Mouse (Mus musculus) liver, embryonic 14.5 days (tissue): ENCODE data around the gene 4930435E12Rik. TPM values are rescaled to one million over a fixed set of nuclear protein-coding genes. Genes with fewer than 3 reads are reported as not detected.
"Not testable (repeated sequence)": the region's sequence is repeated elsewhere in the genome, so short reads cannot be mapped to it uniquely, and the experiment has no call there.

Experiments used
- ATAC-seq: fragments of 200-750 bp; cut with Nextera tagmentation; 2 replicates; pipeline ENCODE4 v1.8.0; 2017; ENCODE audit warnings: moderate number of reproducible peaks, mild to moderate bottlenecking, moderate library complexity; ENCODE audit not compliant: insufficient read depth
- DNase-seq, 3 experiments: peaks; one replicate each; pipeline ENCODE4 v3.0.0-alpha.2; 2012 to 2013; ENCODE audit warnings: low read depth in 3 of 3, low spot score in 3 of 3
- H3K27ac ChIP-seq: fragments of 300-500 bp; sonication (generic); 2 replicates; pipeline ENCODE4 v1.5.1; 2014; ENCODE audit warnings: moderate library complexity, mild to moderate bottlenecking, control low read depth, inconsistent platforms
- H3K27me3 ChIP-seq: fragments of 300-500 bp; sonication (generic); 2 replicates; pipeline ENCODE4 v1.6.1; 2014; ENCODE audit warnings: mild to moderate bottlenecking, low read length, moderate library complexity; ENCODE audit not compliant: control insufficient read depth, insufficient read depth
- H3K36me3 ChIP-seq: fragments of 300-500 bp; sonication (generic); replicated peaks from 2 replicates; pipeline ENCODE4 v1.6.1; 2014; ENCODE audit warnings: low read depth; ENCODE audit not compliant: control insufficient read depth, insufficient read depth
- H3K4me1 ChIP-seq, 2 experiments: fragments of 200-500 bp in 1 of 2; fragments of 300-500 bp in 1 of 2; sonication (generic) in 1 of 2; replicated peaks; 2 replicates each; pipeline ENCODE4 v1.6.1; 2012 to 2014; ENCODE audit warnings: antibody characterized with exemption in 1 of 2, inconsistent platforms in 1 of 2, low read length in 1 of 2; ENCODE audit not compliant: control insufficient read depth in 2 of 2, insufficient read depth in 2 of 2
- H3K4me2 ChIP-seq: fragments of 300-500 bp; sonication (generic); 2 replicates; pipeline ENCODE4 v1.6.1; 2014; ENCODE audit warnings: low read depth, mild to moderate bottlenecking, control low read depth, moderate library complexity
- H3K4me3 ChIP-seq, 2 experiments: fragments of 200-500 bp in 1 of 2; fragments of 300-500 bp in 1 of 2; sonication (generic) in 1 of 2; 2 replicates each; pipeline ENCODE4 v1.5.1; 2012 to 2014; ENCODE audit warnings: low read depth in 2 of 2, low read length in 2 of 2, mild to moderate bottlenecking in 2 of 2, control low read depth in 1 of 2, inconsistent platforms in 1 of 2, moderate library complexity in 1 of 2; ENCODE audit not compliant: insufficient read depth in 1 of 2
- H3K9ac ChIP-seq: fragments of 300-500 bp; sonication (generic); replicated peaks from 2 replicates; pipeline ENCODE4 v1.6.1; 2014; ENCODE audit warnings: mild to moderate bottlenecking, control low read depth, moderate library complexity
- H3K9me3 ChIP-seq: fragments of 300-500 bp; sonication (generic); 2 replicates; pipeline ENCODE4 v1.6.1; 2016; ENCODE audit warnings: low read length, mixed read lengths; ENCODE audit not compliant: control insufficient read depth
- CTCF ChIP-seq: IDR thresholded peaks from 2 replicates; pipeline ENCODE4 v1.5.1; 2016; ENCODE audit warnings: antibody characterized with exemption, low read depth, control low read depth
- EP300 ChIP-seq: IDR thresholded peaks from 2 replicates; pipeline ENCODE4 v1.6.1; 2016; ENCODE audit warnings: antibody characterized with exemption, low read depth
- WGBS: fragments of 180-500 bp; shearing (Covaris S2); extraction: QIAGEN DNeasy Blood & Tissue Kit; methylation state at CpG from one replicate; pipeline ENCODE4 v1.1.7; 2014; ENCODE audit not compliant: insufficient replicate concordance; 5-methylcytosine and 5-hydroxymethylcytosine counted together
- polyA plus RNA-seq, 2 experiments: library from polyadenylated mRNA; depleted of rRNA in 1 of 2; stranded (reverse) in 1 of 2; unstranded in 1 of 2; fragments of >200 nt; fragmentation: Nextera tagmentation in 1 of 2; extraction: Ambion mirVana in 1 of 2; gene quantifications; 2 replicates each; pipeline versions ENCODE4 v1.2.1 to v1.2.3; 2012 to 2014

4930435E12Rik gene
- polyA plus RNA-seq, 2 experiments, result not detected

DNA sequence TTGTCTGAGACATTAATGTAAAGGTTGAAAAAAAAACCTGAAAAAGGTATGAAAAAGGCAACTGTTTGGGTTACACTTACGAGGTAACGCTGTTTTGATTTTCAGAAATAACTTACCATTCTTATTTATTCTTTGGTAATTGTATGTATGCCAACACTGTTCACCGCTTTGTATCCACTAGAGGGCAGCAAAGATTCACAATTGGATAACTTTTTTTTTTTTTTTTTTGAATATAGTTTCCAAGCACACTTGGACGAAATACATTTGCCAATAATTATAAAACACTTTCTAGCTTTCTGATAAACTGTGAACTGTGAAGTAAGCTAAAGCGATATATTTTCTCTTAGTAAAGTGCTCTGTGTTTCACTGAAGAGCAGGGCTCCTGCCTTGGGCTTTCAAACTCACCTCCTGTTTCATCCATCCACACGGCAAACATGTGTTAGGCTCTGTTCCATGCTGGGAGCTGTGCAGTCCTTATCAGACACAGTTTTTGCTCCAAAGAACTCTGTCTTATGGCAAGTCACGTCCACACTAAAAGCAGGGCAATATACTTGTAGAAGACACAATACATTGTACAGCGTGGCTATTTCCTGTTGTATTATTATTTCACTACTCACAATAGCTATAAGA is 29.7 kb upstream of the 4930435E12Rik start:
- ATAC-seq, result no peak
- WGBS, result 28% methylated on average over 8 of the region's 8 CpGs

DNA sequence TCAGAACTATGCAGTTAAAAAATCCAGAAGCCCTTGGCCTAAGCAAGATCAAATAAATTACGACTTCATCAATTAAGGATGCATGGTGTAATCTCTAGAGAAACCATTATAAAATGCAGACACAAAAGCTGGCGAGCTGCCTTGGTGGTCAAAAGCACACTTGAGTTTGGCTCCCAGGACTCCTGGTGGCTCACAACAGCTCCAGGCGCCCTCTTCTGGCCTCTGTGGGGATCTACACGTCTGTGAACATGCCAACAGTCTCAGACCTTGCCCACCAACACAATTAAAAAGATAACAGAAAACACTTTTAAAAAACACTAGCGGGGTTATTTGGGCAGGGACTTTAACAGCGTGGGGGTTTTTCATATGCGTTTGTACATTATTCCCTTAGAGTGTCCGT is 16.0 kb downstream of the 4930435E12Rik start:
- WGBS, result 17% methylated on average over 8 of the region's 8 CpGs
- DNase-seq, result peak; percentile 6 to 24 (median 10)
- peak; percentile 79 for TF ChIP-seq CTCF
- TF ChIP-seq EP300, result no peak

More for the DNA sequence above, 29.7 kb upstream of the 4930435E12Rik start:
- Histone ChIP-seq H3K9ac (no peak overlapping the region), H3K36me3 (no peaks in the 10 kb centered on the region), H3K4me1 (no peaks in the 10 kb centered on the region), H3K27ac (no peak overlapping the region), H3K9me3 (no peaks in the 10 kb centered on the region), H3K27me3 (no peaks in the 10 kb centered on the region), H3K4me3 (no peak overlapping the region), H3K4me2 (no peak overlapping the region)
- peak in 1 of 3 experiments; percentile 3 for DNase-seq
- TF ChIP-seq EP300, result no peak
- TF ChIP-seq CTCF, result peak; percentile 46

GRCm38 (mm10) chr16:38810196-38810595 is 18.4 kb downstream of the 4930435E12Rik start:
- no peak for ATAC-seq
- WGBS, result 58% methylated on average over 5 of the region's 5 CpGs
- H3K4me1 ChIP-seq, result no peaks in the 10 kb centered on the region

More for the DNA sequence above, 16.0 kb downstream of the 4930435E12Rik start:
- no peak overlapping the region for H3K4me3 ChIP-seq
- H3K9ac ChIP-seq, result no peak overlapping the region
- no peaks in the 10 kb centered on the region for H3K27me3 ChIP-seq
- H3K36me3 ChIP-seq, result no peaks in the 10 kb centered on the region
- no peak for ATAC-seq
- no peaks in the 10 kb centered on the region for H3K9me3 ChIP-seq
- no peak overlapping the region for H3K27ac ChIP-seq
- no peaks in the 10 kb centered on the region for H3K4me1 ChIP-seq
- no peak overlapping the region for H3K4me2 ChIP-seq

GRCm38 (mm10) chr16:38807796-38808195 is 20.8 kb downstream of the 4930435E12Rik start:
- DNase-seq, H3K9ac ChIP-seq, H3K4me3 ChIP-seq, H3K27ac ChIP-seq, H3K4me2 ChIP-seq, H3K9me3 ChIP-seq, H3K36me3 ChIP-seq, ATAC-seq, H3K4me1 ChIP-seq, H3K27me3 ChIP-seq: not testable (repeated sequence)
- whole genome bisulfite sequencing, result 42% methylated on average over 5 of the region's 5 CpGs

More at GRCm38 (mm10) chr16:38810196-38810595, 18.4 kb downstream of the 4930435E12Rik start:
- TF ChIP-seq EP300, result no peak
- no peak for TF ChIP-seq CTCF
- Histone ChIP-seq H3K4me3 (no peak overlapping the region), H3K27me3 (no peaks in the 10 kb centered on the region), H3K4me2 (no peak overlapping the region), H3K36me3 (no peaks in the 10 kb centered on the region), H3K27ac (no peak overlapping the region), H3K9ac (no peak overlapping the region), H3K9me3 (no peaks in the 10 kb centered on the region)
- no peak for DNase-seq

- no peaks in the 10 kb centered on the region for H3K36me3 ChIP-seq
- H3K9me3 ChIP-seq, result no peaks in the 10 kb centered on the region
- TF ChIP-seq EP300 (no peak), CTCF (no peak)
- DNase-seq, result no peak
- no peaks in the 10 kb centered on the region for H3K27me3 ChIP-seq
- H3K27ac ChIP-seq, result no peak within 1 kb of the TSS
- H3K4me3 ChIP-seq, result no peak within 1 kb of the TSS
- no peaks in the 10 kb centered on the region for H3K4me1 ChIP-seq
- no peak within 1 kb of the TSS for H3K9ac ChIP-seq
- no peak for ATAC-seq
- no peak within 1 kb of the TSS for H3K4me2 ChIP-seq
- WGBS, result 38% methylated on average over 10 of the region's 10 CpGs
Observed at GRCm38 (mm10) chr16:38800091-38800490, 28.5 kb downstream of the 4930435E12Rik start, which contains the start of gene Upk1b. Upk1b (minus strand) TSS chr16:38800328.
